Mouse (Mus musculus): Measurements from ENCODE around the gene Ica1. TPM values are rescaled to one million over a fixed set of nuclear protein-coding genes. Genes with fewer than 3 reads are reported as not detected.

Ica1 gene
- polyA plus RNA-seq, 1 experiment: 6.4 TPM

DNA sequence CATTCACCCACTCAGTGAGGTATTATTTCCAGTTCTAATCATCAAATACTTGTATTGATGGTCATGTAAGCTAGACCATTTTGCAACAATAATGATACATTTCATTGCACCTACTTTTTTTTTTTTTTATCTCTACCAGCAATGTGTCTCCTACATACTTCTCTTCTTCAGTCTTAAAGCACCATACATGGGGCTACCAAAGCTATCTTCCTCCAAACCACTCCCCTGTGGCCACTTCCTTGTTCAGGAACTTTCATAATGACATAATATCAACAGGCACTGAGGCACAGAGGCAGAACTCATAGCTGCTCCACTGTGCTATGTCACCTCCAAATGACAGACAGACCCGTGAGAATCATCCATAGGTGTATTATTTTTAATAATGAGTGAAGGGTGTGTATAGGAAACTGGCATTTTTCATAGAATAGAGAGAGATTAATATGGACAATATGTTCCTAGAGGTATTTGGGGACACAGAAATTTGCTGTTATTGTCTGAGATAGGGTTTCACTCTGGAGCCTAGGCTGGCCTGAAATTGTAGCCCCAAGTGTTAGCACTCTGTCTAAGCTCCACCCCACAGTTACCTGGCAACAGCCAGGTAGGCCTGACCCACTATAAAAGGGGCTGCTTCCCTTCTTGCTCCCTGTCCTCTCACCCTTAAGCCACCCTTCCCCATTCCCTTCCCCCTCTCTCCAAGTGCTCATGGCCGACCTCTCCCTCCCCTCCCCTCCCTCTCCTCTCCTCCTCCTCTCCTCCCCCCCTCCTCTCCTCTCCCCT lies 86.9 kb downstream of the Ica1 start:
- DNase-seq (ENCODE audit: low read depth): no peak

GRCm38 (mm10) chr6:8690441-8690840 lies 87.8 kb downstream of the Ica1 start:
- no peak for DNase-seq (ENCODE audit: low read depth)

GRCm38 (mm10) chr6:8686678-8687580 lies 91.4 kb downstream of the Ica1 start:
- no peak for DNase-seq (ENCODE audit: low read depth)

- DNase-seq (ENCODE audit: low read depth): no peak
Measured at GRCm38 (mm10) chr6:8683379-8683778, 94.9 kb downstream of the Ica1 start.

DNA sequence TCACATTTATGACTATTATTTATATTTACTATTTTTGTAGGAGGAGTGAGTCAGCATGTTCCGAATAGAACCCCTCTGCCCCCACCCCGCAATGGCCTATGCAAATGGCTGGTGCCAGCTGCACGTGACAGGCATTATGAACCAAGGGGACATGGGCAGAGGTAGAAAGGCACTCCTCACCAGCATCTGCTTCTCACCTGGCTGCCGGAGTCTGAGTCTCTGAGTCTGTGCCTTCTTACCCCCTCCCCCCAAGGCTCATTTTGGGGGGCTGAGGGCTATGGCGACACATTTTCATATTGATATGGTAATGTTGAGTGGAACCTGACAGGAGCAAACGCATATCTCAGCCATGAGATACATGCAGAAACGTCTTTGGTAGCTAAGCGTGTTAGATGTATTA lies 97.4 kb downstream of the Ica1 start:
- DNase-seq (ENCODE audit: low read depth): no peak

- no peak for DNase-seq (ENCODE audit: low read depth)
Measured at GRCm38 (mm10) chr6:8673013-8673412, 105.3 kb downstream of the Ica1 start.

DNA sequence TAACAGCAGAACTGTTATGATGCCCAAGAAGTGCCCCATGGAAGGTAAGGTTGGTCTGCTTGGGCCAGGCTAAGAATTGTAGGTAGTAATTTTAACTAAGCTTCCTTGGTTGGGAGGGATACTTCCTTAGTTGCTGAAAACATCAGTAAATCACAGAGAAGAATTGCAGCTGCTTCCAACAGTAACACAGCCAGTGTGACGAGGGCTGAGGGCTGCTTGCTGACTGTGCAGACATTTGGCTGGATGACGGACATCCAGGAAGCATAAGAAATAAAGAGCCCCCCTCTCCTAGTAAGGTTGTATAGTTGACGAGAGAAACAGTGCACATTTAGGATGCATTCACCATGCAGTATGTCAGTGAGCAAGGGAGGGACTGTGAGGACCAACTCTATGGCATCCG lies 108.9 kb downstream of the Ica1 start:
- DNase-seq (ENCODE audit: low read depth): no peak

- DNase-seq (ENCODE audit: low read depth): no peak
Measured at GRCm38 (mm10) chr6:8668013-8668811, 110.1 kb downstream of the Ica1 start.

DNA sequence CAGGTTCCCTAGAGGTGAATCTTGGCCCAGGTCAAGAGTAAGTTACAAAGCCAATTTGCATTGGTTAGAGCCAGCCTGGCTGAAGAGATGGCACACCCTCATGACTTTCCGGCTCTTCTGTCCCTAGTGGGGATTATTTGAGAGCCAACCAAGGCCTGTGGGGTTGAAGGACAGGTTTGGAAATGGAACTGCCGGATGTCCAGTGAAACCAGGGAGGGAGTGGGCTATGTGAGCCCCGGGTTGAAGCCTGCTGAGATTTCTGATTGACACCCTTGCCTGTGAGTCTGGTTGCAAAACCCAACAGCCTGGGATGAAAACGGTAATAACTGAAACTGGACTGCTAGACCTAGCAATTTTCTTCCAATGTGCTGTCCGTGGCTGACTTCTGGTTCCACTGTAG lies 112.5 kb downstream of the Ica1 start:
- no peak for DNase-seq (ENCODE audit: low read depth)

GRCm38 (mm10) chr6:8664956-8665355 lies 113.3 kb downstream of the Ica1 start:
- no peak for DNase-seq (ENCODE audit: low read depth)

DNA sequence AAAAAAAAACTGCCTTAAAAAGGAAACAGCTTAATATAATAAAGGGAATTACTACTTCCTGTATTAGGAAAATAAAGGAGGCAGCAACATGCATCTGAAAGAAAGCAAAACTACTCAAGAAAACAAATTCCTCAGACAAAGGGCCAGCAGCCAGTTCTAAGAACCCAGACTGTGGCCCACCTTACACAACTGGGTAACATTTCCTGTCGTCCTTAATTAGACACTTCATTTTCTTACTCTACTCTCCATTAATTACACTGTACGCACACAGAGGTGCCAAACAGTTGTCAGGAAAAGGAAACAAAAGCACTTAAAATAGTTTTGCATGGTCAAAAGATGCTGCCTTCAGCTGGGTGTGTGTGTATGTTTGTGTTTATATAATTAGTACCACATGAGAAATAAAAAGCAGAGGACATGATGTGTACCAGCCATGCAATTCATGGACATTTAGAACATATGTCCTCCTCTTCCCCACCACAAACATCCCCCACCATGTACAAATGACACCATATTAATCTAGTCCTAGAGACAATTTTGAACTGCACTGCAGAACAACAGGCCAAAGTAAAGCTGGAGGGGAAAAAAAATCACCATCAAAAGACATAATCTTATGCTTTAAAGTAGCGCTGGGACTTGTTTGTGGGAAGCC lies 115.1 kb downstream of the Ica1 start:
- no peak for DNase-seq (ENCODE audit: low read depth)

DNA sequence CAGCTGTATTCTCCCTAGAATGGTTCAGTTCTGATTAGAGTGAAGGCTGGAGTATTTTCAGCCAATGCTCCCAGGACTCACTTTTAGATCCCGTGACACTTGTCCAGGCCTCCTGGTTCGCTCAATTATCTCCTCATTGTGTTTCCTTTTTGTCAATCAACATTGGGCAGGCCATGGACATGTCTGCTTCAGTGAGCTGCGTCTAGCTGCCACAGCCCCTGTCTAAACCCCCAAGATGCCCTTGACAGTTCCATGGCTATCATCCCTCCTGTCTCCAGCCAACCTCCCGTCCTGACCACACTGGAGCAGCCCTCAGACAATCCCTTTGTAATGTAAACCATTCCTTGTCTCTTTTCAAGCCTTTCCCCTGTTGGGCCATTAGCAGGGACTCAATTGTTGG lies 116.9 kb downstream of the Ica1 start:
- DNase-seq (ENCODE audit: low read depth): no peak

GRCm38 (mm10) chr6:8660076-8660475 lies 118.2 kb downstream of the Ica1 start:
- no peak for DNase-seq (ENCODE audit: low read depth)

DNA sequence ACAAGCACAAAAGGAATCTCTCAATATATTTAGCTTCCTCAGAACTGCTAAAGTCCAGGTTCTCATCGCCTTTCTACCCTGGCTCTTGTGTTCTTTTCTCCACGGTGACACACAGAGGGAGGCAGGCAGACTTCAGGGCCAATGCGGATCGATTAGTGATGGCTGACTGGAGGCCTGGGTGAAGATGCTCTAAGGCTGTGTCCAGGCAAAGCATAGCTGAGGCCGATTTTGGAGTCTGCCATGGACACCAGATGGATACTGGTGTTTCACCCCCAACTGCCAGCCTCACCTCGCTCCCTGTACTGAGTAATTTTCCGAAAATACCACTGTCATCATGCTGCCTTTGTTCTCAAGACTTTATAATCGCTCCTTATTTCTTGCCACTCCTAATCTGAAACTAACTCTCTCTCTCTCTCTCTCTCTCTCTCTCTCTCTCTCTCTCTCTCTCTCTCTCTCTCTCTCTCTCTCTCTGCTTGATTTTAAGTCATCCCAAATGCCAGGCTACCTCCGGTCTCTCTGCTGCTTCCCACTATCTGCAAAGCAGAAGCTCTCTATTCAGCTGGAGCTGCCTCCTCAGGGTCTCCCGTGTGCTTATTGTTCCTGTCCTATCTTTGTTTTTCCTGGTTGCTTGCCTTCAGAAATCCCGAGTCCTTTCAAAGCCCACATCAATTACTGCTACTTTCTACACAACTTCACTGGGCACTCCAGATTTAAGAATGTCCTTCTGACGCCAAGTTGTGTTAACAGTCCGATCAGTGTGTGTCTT lies 118.9 kb downstream of the Ica1 start:
- DNase-seq (ENCODE audit: low read depth): no peak

- DNase-seq (ENCODE audit: low read depth): no peak
Measured at GRCm38 (mm10) chr6:8658431-8658830, 119.9 kb downstream of the Ica1 start.

DNA sequence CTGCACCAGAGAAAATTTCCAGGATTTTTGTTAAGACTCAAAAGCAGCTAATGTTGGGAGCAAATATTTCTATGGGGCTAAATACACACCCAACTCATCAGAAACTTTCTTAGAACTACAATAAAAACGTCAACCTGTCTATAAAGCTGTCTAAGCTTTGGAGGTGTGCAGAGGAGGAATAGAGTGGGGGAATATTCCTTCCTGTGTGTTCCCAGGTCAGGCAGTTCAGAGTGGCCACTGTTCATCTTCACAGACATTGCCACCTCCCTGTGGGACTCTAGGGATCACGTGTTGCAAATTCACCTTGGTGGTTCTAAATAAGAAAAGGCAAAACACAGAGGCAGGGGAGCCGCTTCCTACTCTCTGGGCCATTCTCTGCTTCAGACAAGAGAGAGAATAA lies 120.8 kb downstream of the Ica1 start:
- no peak for DNase-seq (ENCODE audit: low read depth)

DNA sequence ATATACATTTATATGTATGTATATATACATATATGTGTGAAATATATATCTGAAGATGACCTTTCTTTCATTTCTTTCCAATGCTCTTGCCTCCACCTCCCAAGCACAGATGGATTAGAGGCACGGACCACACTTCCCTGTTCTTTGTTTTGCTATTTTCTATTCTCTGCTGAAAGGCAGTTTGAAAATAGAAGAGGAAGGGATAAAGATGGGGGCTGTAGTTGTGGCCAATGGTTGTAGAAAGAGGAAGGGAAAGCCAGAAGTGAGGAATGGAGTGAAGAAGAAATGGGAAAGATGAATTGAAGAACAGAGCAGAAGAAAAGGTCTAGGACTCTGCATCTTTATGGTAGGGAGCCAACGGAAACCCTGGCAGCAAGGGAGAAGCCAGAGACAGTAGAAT lies 122.8 kb downstream of the Ica1 start:
- DNase-seq (ENCODE audit: low read depth): no peak

DNA sequence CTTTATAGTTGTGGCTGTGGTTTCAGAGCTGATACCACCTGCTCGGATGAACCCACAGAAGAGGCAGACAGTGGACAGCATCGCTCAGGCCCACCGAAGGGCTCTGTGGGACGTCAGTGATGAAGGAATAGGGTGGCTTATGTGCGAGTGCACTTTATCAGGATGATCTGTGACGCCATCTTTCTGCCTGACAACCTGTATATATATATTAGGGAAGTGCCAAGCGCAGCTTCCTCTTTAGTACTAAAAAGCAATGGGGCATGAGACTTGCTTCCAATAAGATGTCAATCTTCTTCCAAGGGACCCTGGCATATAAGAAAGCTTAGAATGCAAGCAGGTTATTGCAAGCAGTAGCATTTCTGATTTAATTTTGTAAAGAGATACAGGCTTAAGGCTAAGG lies 127.9 kb downstream of the Ica1 start:
- DNase-seq (ENCODE audit: low read depth): no peak

DNA sequence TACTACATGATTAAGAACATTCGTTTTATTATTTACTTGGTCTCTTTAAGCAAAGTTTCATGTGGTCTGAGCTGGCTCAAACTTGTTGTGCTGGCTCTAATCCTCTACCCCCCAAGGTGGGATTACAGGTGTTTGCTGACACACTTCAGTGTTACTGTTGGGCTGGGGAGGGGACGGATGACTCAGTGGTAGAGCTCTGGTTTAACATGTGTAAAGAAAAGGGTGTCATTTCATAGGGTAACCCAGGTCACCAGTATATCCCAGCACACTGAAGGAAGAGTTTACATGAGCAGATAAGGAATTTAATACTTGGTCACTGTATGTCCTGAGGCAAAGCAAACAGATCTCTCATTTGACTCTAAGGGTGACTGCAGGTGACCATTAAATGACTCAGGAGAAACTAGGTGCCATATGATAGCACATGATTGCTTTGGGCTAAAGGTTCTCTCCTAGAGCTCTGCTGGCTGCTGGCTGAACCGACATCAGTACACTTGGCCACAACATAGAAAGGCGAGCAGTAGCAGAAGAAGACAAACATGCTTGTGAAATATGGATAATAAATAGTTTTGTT lies 128.9 kb downstream of the Ica1 start:
- no peak for DNase-seq (ENCODE audit: low read depth)

- DNase-seq (ENCODE audit: low read depth): no peak
Measured at GRCm38 (mm10) chr6:8648185-8648901, 129.9 kb downstream of the Ica1 start.

Data from gonadal fat pad, adult 2 months (tissue).